Mouse (Mus musculus): ENCODE results near the gene Wscd2.

GRCm38 (mm10) chr5:113553402-113553897 lies 63.3 kb downstream of the Wscd2 start:
- TF ChIP-seq GATA1 (IDR thresholded peaks at IDR 0.05; ENCODE audit: low read depth, low read length) (no peak), MEF2A (IDR thresholded peaks at IDR 0.05; ENCODE audit: extremely low read depth, insufficient replicate concordance, low read depth, low read length, poor library complexity, severe bottlenecking) (no peak), RCOR1 (IDR thresholded peaks at IDR 0.05; ENCODE audit: low read depth, low read length) (no peak), HCFC1 (IDR thresholded peaks at IDR 0.05; ENCODE audit: low read depth, low read length) (no peak), CTCF (IDR thresholded peaks at IDR 0.05 in 2 of 3, conservative IDR thresholded peaks at IDR 0.05 in 1 of 3; ENCODE audit: control insufficient read depth in 1 of 3, insufficient read depth in 1 of 3, low read depth in 2 of 3, low read length in 3 of 3, poor library complexity in 1 of 3, severe bottlenecking in 1 of 3) (no peak), ETS1 (IDR thresholded peaks at IDR 0.05; ENCODE audit: low read depth, low read length) (no peak), ZMIZ1 (IDR thresholded peaks at IDR 0.05; ENCODE audit: low read depth, low read length) (no peak), EP300 (IDR thresholded peaks at IDR 0.05; ENCODE audit: low read depth in 1 of 2, low read length in 2 of 2) (no peak), MYB (IDR thresholded peaks at IDR 0.05; ENCODE audit: low read depth, low read length) (no peak), POLR2A (IDR thresholded peaks at IDR 0.05; ENCODE audit: control insufficient read depth in 1 of 2, insufficient read depth in 1 of 2, low read depth in 1 of 2, low read length in 2 of 2, poor library complexity in 1 of 2) (no peak), CHD2 (IDR thresholded peaks at IDR 0.05; ENCODE audit: low read length) (no peak), NELFE (IDR thresholded peaks at IDR 0.05; ENCODE audit: low read depth, low read length) (no peak), CHD1 (IDR thresholded peaks at IDR 0.05; ENCODE audit: low read depth, low read length) (no peak), BHLHE40 (IDR thresholded peaks at IDR 0.05; ENCODE audit: borderline replicate concordance, low read depth, low read length) (no peak)
